10 mouse cellular contexts compared by ENCODE assay signal in the genomic region with DNA sequence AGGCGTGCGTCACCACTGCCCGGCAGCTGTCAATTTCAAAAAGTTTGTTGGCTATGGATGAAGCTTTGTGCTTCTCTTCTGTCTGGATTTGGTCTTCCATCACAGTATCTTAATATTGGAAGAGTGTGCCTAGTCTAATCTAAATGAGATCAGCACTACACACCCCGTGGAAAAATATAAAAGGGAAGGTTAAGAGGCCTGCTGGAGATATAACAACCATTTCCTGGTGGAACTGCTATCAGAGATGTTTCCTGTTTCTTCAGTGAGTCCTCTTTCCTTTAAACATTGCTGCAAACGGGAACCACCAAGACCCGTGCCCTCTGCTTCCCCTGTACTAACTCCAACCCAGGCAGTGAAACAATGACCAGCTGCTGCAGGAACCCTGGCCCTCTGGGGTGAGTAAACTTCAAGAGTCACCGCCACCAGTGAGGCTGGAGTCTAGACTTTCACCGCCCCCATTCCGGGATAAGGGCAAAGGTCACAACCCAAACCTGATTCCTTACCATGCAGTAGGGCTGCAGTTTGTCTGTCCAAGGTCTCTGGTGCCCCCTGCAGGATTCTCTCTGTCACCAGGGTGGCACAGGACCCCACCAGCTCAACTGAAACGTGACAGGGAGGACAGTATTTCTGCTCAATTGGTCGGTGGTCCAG. TPM values are rescaled to one million over a fixed set of nuclear protein-coding genes. Genes with fewer than 3 reads are reported as not detected.
DNase-seq lines count a peak whose midpoint lies in the region; ATAC-seq lines count a peak whose summit lies in the region.
"Had no signal": no experiment of that assay in that cellular context is flagged by ENCODE, and none has a peak within 500 bp of the region (broad histone marks: within the 10 kb centered on the region; RNA-seq: fewer than 3 reads in every experiment).

No protein-coding gene starts in this region.

- no peaks in the 10 kb centered on the region for H3K4me1 ChIP-seq in midbrain, embryonic 14.5 days (ENCODE audit: control insufficient read depth, insufficient read depth, low read length)
- H3K4me1 ChIP-seq in midbrain, embryonic 16.5 days (ENCODE audit: control insufficient read depth, insufficient read depth, low read length) = no peaks in the 10 kb centered on the region
- no peaks in the 10 kb centered on the region for H3K4me1 ChIP-seq in stomach, embryonic 16.5 days (ENCODE audit: control insufficient read depth, insufficient read depth, low read length)
- H3K4me1 ChIP-seq: embryonic facial prominence, embryonic 15.5 days; neural tube, embryonic 12.5 days had no signal

- WGBS in midbrain, embryonic 14.5 days = 52% methylated on average over 11 of the region's 11 CpGs
- 55% methylated on average over 11 of the region's 11 CpGs for WGBS in midbrain, embryonic 16.5 days
- WGBS in stomach, embryonic 16.5 days = 47% methylated on average over 11 of the region's 11 CpGs

- H3K27ac ChIP-seq in midbrain, embryonic 14.5 days (replicated peaks; ENCODE audit: low read depth, low read length) = no peak overlapping the region
- no peak overlapping the region for H3K27ac ChIP-seq in midbrain, embryonic 16.5 days (ENCODE audit: low read length)
- no peak overlapping the region for H3K27ac ChIP-seq in stomach, embryonic 16.5 days (ENCODE audit: low read length)
- H3K27ac ChIP-seq: embryonic facial prominence, embryonic 15.5 days; neural tube, embryonic 12.5 days had no signal

- H3K27me3 ChIP-seq in midbrain, embryonic 14.5 days (ENCODE audit: control insufficient read depth, insufficient read depth, low read length) = no peaks in the 10 kb centered on the region
- no peaks in the 10 kb centered on the region for H3K27me3 ChIP-seq in midbrain, embryonic 16.5 days (ENCODE audit: control insufficient read depth, insufficient read depth, low read depth, low read length)
- no peaks in the 10 kb centered on the region for H3K27me3 ChIP-seq in stomach, embryonic 16.5 days (ENCODE audit: control insufficient read depth, insufficient read depth, low read length)
- H3K27me3 ChIP-seq: embryonic facial prominence, embryonic 15.5 days; neural tube, embryonic 12.5 days had no signal

- peaks cover 68% of the 10 kb centered on the region for H3K36me3 ChIP-seq in midbrain, embryonic 14.5 days (ENCODE audit: control insufficient read depth, insufficient read depth, low read length)
- H3K36me3 ChIP-seq in midbrain, embryonic 16.5 days (ENCODE audit: control insufficient read depth, insufficient read depth, low read length) = peaks cover 48% of the 10 kb centered on the region
- peaks cover 18% of the 10 kb centered on the region for H3K36me3 ChIP-seq in stomach, embryonic 16.5 days (ENCODE audit: control insufficient read depth, insufficient read depth, low read length)

- H3K4me3 ChIP-seq in midbrain, embryonic 14.5 days (replicated peaks; ENCODE audit: low read depth, low read length) = no peak overlapping the region
- no peak overlapping the region for H3K4me3 ChIP-seq in midbrain, embryonic 16.5 days (ENCODE audit: low read depth, low read length)
- H3K4me3 ChIP-seq in stomach, embryonic 16.5 days (replicated peaks; ENCODE audit: low read length) = no peak overlapping the region
- H3K4me3 ChIP-seq: embryonic facial prominence, embryonic 15.5 days; neural tube, embryonic 12.5 days had no signal

- intact Hi-C loops in left cerebral cortex, postnatal 36 days (cut with DNase I) = loop anchor here (1.0 to 5.0 kb wide), 2 partner anchors 46 to 121 kb away; partner anchors contain the start of genes Gabpb2 and Tnfaip8l2

- no peak overlapping the region for H3K9ac ChIP-seq in midbrain, embryonic 14.5 days (replicated peaks; ENCODE audit: low read length)
- no peak overlapping the region for H3K9ac ChIP-seq in midbrain, embryonic 16.5 days (ENCODE audit: low read depth, low read length)
- peak overlapping the region; percentile 11; the same call in 1 of the 2 replicates for H3K9ac ChIP-seq in stomach, embryonic 16.5 days (ENCODE audit: low read length)
- H3K9ac ChIP-seq: embryonic facial prominence, embryonic 15.5 days; neural tube, embryonic 12.5 days had no signal

- H3K4me2 ChIP-seq in midbrain, embryonic 14.5 days (ENCODE audit: low read length) = no peak overlapping the region
- H3K4me2 ChIP-seq in midbrain, embryonic 16.5 days (ENCODE audit: low read length) = no peak overlapping the region
- H3K4me2 ChIP-seq in stomach, embryonic 16.5 days (ENCODE audit: low read depth, low read length) = no peak overlapping the region
- H3K4me2 ChIP-seq: embryonic facial prominence, embryonic 15.5 days; neural tube, embryonic 12.5 days had no signal

- DNase-seq in midbrain, embryonic 14.5 days = peak; percentile 69
- peak; percentile 50 for DNase-seq in adrenal gland, adult 8-10 months
- peak; percentile 51 to 55 for DNase-seq in frontal cortex, postnatal 14 days (ENCODE audit: low spot score in 2 of 2)
- DNase-seq in induced T-regulatory cell, adult 2 months (ENCODE audit: low read depth) = peak; percentile 86
- DNase-seq in left cerebral cortex, postnatal 36 days (ENCODE audit: low spot score in 2 of 2) = peak; percentile 29 to 59
- peak; percentile 68 for DNase-seq in mesoderm, embryonic 11.5 days (ENCODE audit: low read depth, low spot score)

- H3K9me3 ChIP-seq in midbrain, embryonic 14.5 days (ENCODE audit: control insufficient read depth, low read length) = no peaks in the 10 kb centered on the region
- no peaks in the 10 kb centered on the region for H3K9me3 ChIP-seq in midbrain, embryonic 16.5 days (replicated peaks; ENCODE audit: control insufficient read depth, low read length, poor library complexity, severe bottlenecking)
- no peaks in the 10 kb centered on the region for H3K9me3 ChIP-seq in stomach, embryonic 16.5 days (replicated peaks; ENCODE audit: control insufficient read depth, low read length)
- H3K9me3 ChIP-seq: embryonic facial prominence, embryonic 15.5 days; neural tube, embryonic 12.5 days had no signal

- ATAC-seq in midbrain, embryonic 14.5 days (ENCODE audit: low FRiP score, low TSS enrichment) = no peak
- no peak for ATAC-seq in midbrain, embryonic 16.5 days
- ATAC-seq in stomach, embryonic 16.5 days (ENCODE audit: insufficient read depth, low FRiP score) = peak; percentile 64; the same call in 1 of the 2 replicates

RNA-seq across cellular contexts. Expression of gene Bnipl, which starts 12.2 kb away (rescaled TPM):
- not detected in 2 replicates for polyA plus RNA-seq in midbrain, embryonic 14.5 days (2014; fragmentation: Nextera tagmentation; extraction: Ambion mirVana)
- polyA plus RNA-seq in midbrain, embryonic 16.5 days (2015; fragmentation: Nextera tagmentation; extraction: Ambion mirVana) = 0.30 TPM in 1 of 2 replicates, not detected in the other
- under 1 TPM in 1 of 4 experiments, not detected in 3; 0.75 TPM for total RNA-seq in adrenal gland, adult 8-10 months (2022)
- under 1 TPM; 0.39 to 0.86 TPM for total RNA-seq in left cerebral cortex, postnatal 36 days (2021)
- 9.2 and 11.6 TPM in 2 replicates for polyA plus RNA-seq in stomach, embryonic 16.5 days (2015; fragmentation: Nextera tagmentation; extraction: Ambion mirVana)

RNA-seq across cellular contexts. Expression of gene Mindy1, which starts 17.9 kb away (rescaled TPM):
- 44.2 and 48.2 TPM in 2 replicates for polyA plus RNA-seq in midbrain, embryonic 14.5 days (2014; fragmentation: Nextera tagmentation; extraction: Ambion mirVana)
- polyA plus RNA-seq in midbrain, embryonic 16.5 days (2015; fragmentation: Nextera tagmentation; extraction: Ambion mirVana) = 42.3 and 42.5 TPM in 2 replicates
- total RNA-seq in adrenal gland, adult 8-10 months (2022) = 100 to 1,000 TPM; 127 to 191 (median 150) TPM
- 10 to 100 TPM; 21.6 to 22.9 TPM for total RNA-seq in left cerebral cortex, postnatal 36 days (2021)
- 54.6 and 62.0 TPM in 2 replicates for polyA plus RNA-seq in stomach, embryonic 16.5 days (2015; fragmentation: Nextera tagmentation; extraction: Ambion mirVana)

RNA-seq across cellular contexts. Expression of gene Prune1, which starts 18.7 kb away (rescaled TPM):
- polyA plus RNA-seq in midbrain, embryonic 14.5 days (2014; fragmentation: Nextera tagmentation; extraction: Ambion mirVana) = 59.4 TPM in 2 replicates
- polyA plus RNA-seq in midbrain, embryonic 16.5 days (2015; fragmentation: Nextera tagmentation; extraction: Ambion mirVana) = 81.4 and 84.3 TPM in 2 replicates
- 10 to 100 TPM; 26.8 to 34.8 (median 31.7) TPM for total RNA-seq in adrenal gland, adult 8-10 months (2022)
- total RNA-seq in left cerebral cortex, postnatal 36 days (2021) = 10 to 100 TPM; 24.9 to 27.0 TPM
- polyA plus RNA-seq in stomach, embryonic 16.5 days (2015; fragmentation: Nextera tagmentation; extraction: Ambion mirVana) = 18.9 and 21.2 TPM in 2 replicates

RNA-seq across cellular contexts. Expression of gene Gm128, which starts 21.8 kb away (rescaled TPM):
- polyA plus RNA-seq in midbrain, embryonic 14.5 days (2014; fragmentation: Nextera tagmentation; extraction: Ambion mirVana) = 0.11 and 0.15 TPM in 2 replicates
- 0.21 and 0.24 TPM in 2 replicates for polyA plus RNA-seq in midbrain, embryonic 16.5 days (2015; fragmentation: Nextera tagmentation; extraction: Ambion mirVana)
- under 1 TPM in 1 of 4 experiments, not detected in 3; 0.19 TPM for total RNA-seq in adrenal gland, adult 8-10 months (2022)
- total RNA-seq in left cerebral cortex, postnatal 36 days (2021) = under 1 TPM; 0.20 to 0.27 TPM
- polyA plus RNA-seq in stomach, embryonic 16.5 days (2015; fragmentation: Nextera tagmentation; extraction: Ambion mirVana) = 0.25 and 0.52 TPM in 2 replicates

RNA-seq across cellular contexts. Expression of gene Mllt11, which starts 31.2 kb away (rescaled TPM):
- polyA plus RNA-seq in midbrain, embryonic 14.5 days (2014; fragmentation: Nextera tagmentation; extraction: Ambion mirVana) = 545 and 586 TPM in 2 replicates
- polyA plus RNA-seq in midbrain, embryonic 16.5 days (2015; fragmentation: Nextera tagmentation; extraction: Ambion mirVana) = 336 and 438 TPM in 2 replicates
- total RNA-seq in adrenal gland, adult 8-10 months (2022) = 1 to 10 TPM; 6.6 to 7.1 (median 6.8) TPM
- 100 to 1,000 TPM; 292 to 336 TPM for total RNA-seq in left cerebral cortex, postnatal 36 days (2021)
- polyA plus RNA-seq in stomach, embryonic 16.5 days (2015; fragmentation: Nextera tagmentation; extraction: Ambion mirVana) = 16.2 and 16.6 TPM in 2 replicates
